In the genomic region with DNA sequence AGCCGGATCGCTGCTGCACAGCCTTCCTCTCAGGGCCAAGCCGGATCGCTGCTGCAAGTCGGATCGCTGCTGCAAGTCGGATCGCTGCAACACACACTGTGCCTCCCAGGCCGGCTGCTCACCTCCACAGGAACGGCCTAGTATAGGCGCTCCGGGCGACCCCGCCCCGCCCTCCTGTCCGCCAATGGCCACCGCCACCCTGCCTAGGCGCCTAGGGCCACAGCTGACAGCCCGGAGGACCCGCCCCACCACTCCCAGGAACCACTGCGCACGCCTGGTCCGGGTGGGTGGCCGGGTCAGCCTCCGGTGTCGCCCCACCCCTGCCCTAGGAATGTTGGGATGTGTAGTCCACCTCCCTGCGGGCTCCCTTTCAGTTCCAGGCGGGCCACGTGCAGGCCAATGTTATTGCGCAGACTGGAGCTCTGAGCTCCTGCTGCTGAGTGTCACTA, we compare ENCODE assay signal across 7 mouse cellular contexts. TPM values are rescaled to one million over a fixed set of nuclear protein-coding genes. Genes with fewer than 3 reads are reported as not detected.
DNase-seq lines count a peak whose midpoint lies in the region; ATAC-seq and TF ChIP-seq lines count a peak whose summit lies in the region.

A gene (minus strand): TSS at position 265 of the 449 bp plus-strand sequence.

- intact Hi-C loops in left cerebral cortex, postnatal 4 days (cut with DNase I): loop anchor here (5.0 kb wide), 1 partner anchor 44 kb away; a partner anchor contains a TSS

- peak within 1 kb of the TSS; percentile 77 for H3K4me3 ChIP-seq in embryonic facial prominence, embryonic 10.5 days
- H3K4me3 ChIP-seq in intestine, postnatal 0 days (ENCODE audit: low read depth, low read length): peak within 1 kb of the TSS; percentile 78
- H3K4me3 ChIP-seq in midbrain, embryonic 12.5 days: peak within 1 kb of the TSS; percentile 74
- H3K4me3 ChIP-seq in small intestine, adult 2 months (ENCODE audit: low read depth, low read length): peak within 1 kb of the TSS; percentile 79

- no peak for TF ChIP-seq CTCF in intestine, postnatal 0 days (IDR thresholded peaks at IDR 0.05; ENCODE audit: low read depth)
- no peak for TF ChIP-seq CTCF in small intestine, adult 2 months (IDR thresholded peaks at IDR 0.05; ENCODE audit: extremely low read depth, insufficient read length, insufficient replicate concordance, low read depth, low read length)

- TF ChIP-seq POLR2A in small intestine, adult 2 months (IDR thresholded peaks at IDR 0.05; ENCODE audit: low read depth, low read length): peak; percentile 97

- peak within 1 kb of the TSS; percentile 71 for H3K9ac ChIP-seq in intestine, postnatal 0 days (ENCODE audit: low read depth, low read length)
- H3K9ac ChIP-seq in midbrain, embryonic 12.5 days (replicated peaks): peak within 1 kb of the TSS; percentile 74

- no peaks in the 10 kb centered on the region for H3K36me3 ChIP-seq in embryonic facial prominence, embryonic 10.5 days (replicated peaks)
- no peaks in the 10 kb centered on the region for H3K36me3 ChIP-seq in intestine, postnatal 0 days (ENCODE audit: control insufficient read depth, insufficient read depth)
- no peaks in the 10 kb centered on the region for H3K36me3 ChIP-seq in midbrain, embryonic 12.5 days
- H3K36me3 ChIP-seq in small intestine, adult 2 months (ENCODE audit: control insufficient read depth, insufficient read depth, low read length): no peaks in the 10 kb centered on the region

- DNase-seq in adrenal gland, postnatal 10 days: peak; percentile 99
- peak; percentile 99 for DNase-seq in embryonic facial prominence, embryonic 10.5 days (ENCODE audit: low spot score)
- DNase-seq in gonadal fat pad, adult 2 months (ENCODE audit: low read depth): no peak
- peak; percentile 96 for DNase-seq in left cerebral cortex, postnatal 4 days

- peak; percentile 99 for ATAC-seq in intestine, postnatal 0 days
- ATAC-seq in midbrain, embryonic 12.5 days (ENCODE audit: low FRiP score, low read depth): peak; percentile 98

- peak within 1 kb of the TSS; percentile 73 for H3K4me2 ChIP-seq in intestine, postnatal 0 days (replicated peaks; ENCODE audit: low read depth)
- H3K4me2 ChIP-seq in midbrain, embryonic 12.5 days (replicated peaks): peak within 1 kb of the TSS; percentile 98

- WGBS in embryonic facial prominence, embryonic 10.5 days: under 1% methylated on average over 30 of the region's 30 CpGs
- WGBS in intestine, postnatal 0 days: under 1% methylated on average over 30 of the region's 30 CpGs
- WGBS in midbrain, embryonic 12.5 days: under 1% methylated on average over 28 of the region's 30 CpGs
- WGBS in small intestine, adult 2 months: under 1% methylated on average over 30 of the region's 30 CpGs

- peaks cover 30% of the 10 kb centered on the region for H3K4me1 ChIP-seq in embryonic facial prominence, embryonic 10.5 days
- H3K4me1 ChIP-seq in intestine, postnatal 0 days (replicated peaks; ENCODE audit: control insufficient read depth, insufficient read depth, low read length): no peaks in the 10 kb centered on the region
- peaks cover 12% of the 10 kb centered on the region for H3K4me1 ChIP-seq in midbrain, embryonic 12.5 days
- peaks cover 10% of the 10 kb centered on the region; the same call in 1 of the 2 replicates for H3K4me1 ChIP-seq in small intestine, adult 2 months (ENCODE audit: control insufficient read depth, insufficient read depth, insufficient read length, low read length)

- peak within 1 kb of the TSS; percentile 81 for H3K27ac ChIP-seq in embryonic facial prominence, embryonic 10.5 days (replicated peaks)
- H3K27ac ChIP-seq in intestine, postnatal 0 days (ENCODE audit: low read depth, low read length): peak within 1 kb of the TSS; percentile 87
- peak within 1 kb of the TSS; percentile 64 for H3K27ac ChIP-seq in midbrain, embryonic 12.5 days (replicated peaks)
- H3K27ac ChIP-seq in small intestine, adult 2 months (ENCODE audit: insufficient read depth, low read depth, low read length): peak within 1 kb of the TSS; percentile 81

- no peaks in the 10 kb centered on the region for H3K9me3 ChIP-seq in embryonic facial prominence, embryonic 10.5 days
- no peaks in the 10 kb centered on the region for H3K9me3 ChIP-seq in intestine, postnatal 0 days (ENCODE audit: control insufficient read depth)
- no peaks in the 10 kb centered on the region for H3K9me3 ChIP-seq in midbrain, embryonic 12.5 days

- H3K27me3 ChIP-seq in embryonic facial prominence, embryonic 10.5 days (replicated peaks; ENCODE audit: low read depth, poor library complexity, severe bottlenecking): 0 out of 2 replicates have a peak, but pooled peaks cover 7% of the 10 kb centered on the region
- no peaks in the 10 kb centered on the region for H3K27me3 ChIP-seq in intestine, postnatal 0 days (replicated peaks; ENCODE audit: control insufficient read depth, insufficient read depth, low read length)
- peaks cover 6% of the 10 kb centered on the region; the same call in 1 of the 2 replicates for H3K27me3 ChIP-seq in midbrain, embryonic 12.5 days
- no peaks in the 10 kb centered on the region for H3K27me3 ChIP-seq in small intestine, adult 2 months (ENCODE audit: control insufficient read depth, insufficient read depth, low read length)

RNA-seq across cellular contexts. Expression of the gene that starts here (rescaled TPM):
- total RNA-seq in adrenal gland, postnatal 10 days (2021): 10 to 100 TPM; 25.1 to 30.8 TPM
- polyA plus RNA-seq in embryonic facial prominence, embryonic 10.5 days (2016; fragmentation: Nextera tagmentation; extraction: Ambion mirVana): 14.8 and 15.2 TPM in 2 replicates
- 25.8 and 26.0 TPM in 2 replicates for polyA plus RNA-seq in gonadal fat pad, adult 2 months (2012; rRNA removed)
- 31.4 and 32.9 TPM in 2 replicates for polyA plus RNA-seq in intestine, postnatal 0 days (2015; fragmentation: Nextera tagmentation; extraction: Ambion mirVana)
- total RNA-seq in left cerebral cortex, postnatal 4 days (2021): 100 to 1,000 TPM in 1 of 2 experiments, 10 to 100 TPM in 1; 90.9 to 101 TPM
- 14.8 and 15.7 TPM in 2 replicates for polyA plus RNA-seq in midbrain, embryonic 12.5 days (2016; fragmentation: Nextera tagmentation; extraction: Ambion mirVana)
- 14.4 and 23.7 TPM in 2 replicates for polyA plus RNA-seq in small intestine, adult 2 months (2012; rRNA removed)
